Mouse (Mus musculus): Measurements from ENCODE around the gene Cyb5r4.
"Not testable (repeated sequence)": the region's sequence is repeated elsewhere in the genome, so short reads cannot be mapped to it uniquely, and the experiment has no call there.

Cyb5r4 gene

GRCm38 (mm10) chr9:87021778-87022523 is at the start of gene Cyb5r4:
TSS of gene Cyb5r4 (plus strand) at chr9:87022014.
- peak; percentile 91 to 92 for DNase-seq (ENCODE audit: low spot score in 2 of 2)

GRCm38 (mm10) chr9:86972471-86972870 is 49.3 kb upstream of the Cyb5r4 start:
- not testable (repeated sequence) for DNase-seq (ENCODE audit: low spot score in 2 of 2)

- peak in 1 of 2 experiments; percentile 18 for DNase-seq (ENCODE audit: low spot score in 2 of 2)
Observed at GRCm38 (mm10) chr9:86973562-86973961, 48.3 kb upstream of the Cyb5r4 start.

- peak in 1 of 2 experiments; percentile 36 for DNase-seq (ENCODE audit: low spot score in 2 of 2)
Observed at GRCm38 (mm10) chr9:86976896-86977295, 44.9 kb upstream of the Cyb5r4 start.

- no peak for DNase-seq (ENCODE audit: low spot score in 2 of 2)
Observed at GRCm38 (mm10) chr9:86978257-86978907, 43.4 kb upstream of the Cyb5r4 start.

GRCm38 (mm10) chr9:86980048-86980447 is 41.8 kb upstream of the Cyb5r4 start:
- DNase-seq (ENCODE audit: low spot score in 2 of 2), result no peak

GRCm38 (mm10) chr9:86980942-86981341 is 40.9 kb upstream of the Cyb5r4 start:
- DNase-seq (ENCODE audit: low spot score in 2 of 2), result no peak

GRCm38 (mm10) chr9:86981551-86981950 is 40.3 kb upstream of the Cyb5r4 start:
- no peak for DNase-seq (ENCODE audit: low spot score in 2 of 2)

GRCm38 (mm10) chr9:86984583-86984982 is 37.2 kb upstream of the Cyb5r4 start:
- no peak for DNase-seq (ENCODE audit: low spot score in 2 of 2)

- DNase-seq (ENCODE audit: low spot score in 2 of 2), result no peak
Observed at GRCm38 (mm10) chr9:86985105-86985504, 36.7 kb upstream of the Cyb5r4 start.

- DNase-seq (ENCODE audit: low spot score in 2 of 2), result no peak
Observed at GRCm38 (mm10) chr9:86986703-86987296, 35.0 kb upstream of the Cyb5r4 start.

- no peak for DNase-seq (ENCODE audit: low spot score in 2 of 2)
Observed at GRCm38 (mm10) chr9:86989822-86990221, 32.0 kb upstream of the Cyb5r4 start.

GRCm38 (mm10) chr9:86991758-86992157 is 30.1 kb upstream of the Cyb5r4 start:
- no peak for DNase-seq (ENCODE audit: low spot score in 2 of 2)

- DNase-seq (ENCODE audit: low spot score in 2 of 2), result no peak
Observed at GRCm38 (mm10) chr9:86997046-86997691, 24.6 kb upstream of the Cyb5r4 start.

GRCm38 (mm10) chr9:86999956-87000582 is 21.7 kb upstream of the Cyb5r4 start:
- peak; percentile 60 to 63 for DNase-seq (ENCODE audit: low spot score in 2 of 2)

GRCm38 (mm10) chr9:87004701-87005434 is 16.9 kb upstream of the Cyb5r4 start:
- DNase-seq (ENCODE audit: low spot score in 2 of 2), result no peak

- no peak for DNase-seq (ENCODE audit: low spot score in 2 of 2)
Observed at GRCm38 (mm10) chr9:87005435-87005779, 16.4 kb upstream of the Cyb5r4 start.

GRCm38 (mm10) chr9:87008507-87008906 is 13.3 kb upstream of the Cyb5r4 start:
- no peak for DNase-seq (ENCODE audit: low spot score in 2 of 2)

- DNase-seq (ENCODE audit: low spot score in 2 of 2), result no peak
Observed at GRCm38 (mm10) chr9:87008919-87009318, 12.9 kb upstream of the Cyb5r4 start.

GRCm38 (mm10) chr9:87015288-87015937 is 6.4 kb upstream of the Cyb5r4 start, which contains the start of gene Ripply2:
TSS of gene Ripply2 (plus strand) at chr9:87015537.
- DNase-seq (ENCODE audit: low spot score in 2 of 2), result peak; percentile 61 to 65

GRCm38 (mm10) chr9:87015938-87016294 is 5.9 kb upstream of the Cyb5r4 start:
- no peak for DNase-seq (ENCODE audit: low spot score in 2 of 2)
